Mouse (Mus musculus): ENCODE data around the gene Lyl1. TPM values are rescaled to one million over a fixed set of nuclear protein-coding genes. Genes with fewer than 3 reads are reported as not detected.

Gene Lyl1
- polyA plus RNA-seq, 1 experiment from 2014 or later, result 3.4 TPM

- Histone ChIP-seq H3K36me3 (replicated peaks) (no peaks in the 10 kb centered on the region), H3K4me1 (peaks cover 30% of the 10 kb centered on the region), H3K27me3 (replicated peaks) (peaks cover 5% of the 10 kb centered on the region; the same call in 1 of the 2 replicates), H3K9me3 (no peaks in the 10 kb centered on the region), H3K4me3 (no peak overlapping the region), H3K9ac (no peak overlapping the region), H3K27ac (no peak overlapping the region), H3K4me2 (no peak overlapping the region)
- no peak for ATAC-seq (replicated peaks)
- WGBS, result 91% methylated on average over 5 of the region's 5 CpGs
Observed at GRCm38 (mm10) chr8:84718959-84719690, 17.9 kb downstream of the Lyl1 start.

GRCm38 (mm10) chr8:84722530-84722849 lies 21.2 kb downstream of the Lyl1 start:
- Histone ChIP-seq H3K9ac (no peak overlapping the region), H3K4me3 (no peak overlapping the region), H3K27ac (peak overlapping the region; percentile 75), H3K36me3 (replicated peaks) (no peaks in the 10 kb centered on the region), H3K4me2 (no peak overlapping the region), H3K4me1 (peaks cover 37% of the 10 kb centered on the region), H3K9me3 (no peaks in the 10 kb centered on the region), H3K27me3 (replicated peaks) (no peaks in the 10 kb centered on the region)
- ATAC-seq (replicated peaks), result 0 out of 2 replicates have a peak, but pooled peaks have one; percentile 18
- WGBS, result 67% methylated on average over 6 of the region's 6 CpGs

GRCm38 (mm10) chr8:84722850-84723570 lies 21.8 kb downstream of the Lyl1 start, which contains the start of gene G430095P16Rik:
G430095P16Rik (plus strand) TSS chr8:84723007.
- peak within 1 kb of the TSS; percentile 17; the same call in 1 of the 2 replicates for H3K9ac ChIP-seq
- H3K27ac ChIP-seq, result peak within 1 kb of the TSS; percentile 75
- 25% methylated on average over 10 of the region's 10 CpGs for WGBS
- no peaks in the 10 kb centered on the region for H3K36me3 ChIP-seq (replicated peaks)
- no peaks in the 10 kb centered on the region for H3K27me3 ChIP-seq (replicated peaks)
- H3K4me2 ChIP-seq, result 0 out of 2 replicates have a peak within 1 kb of the TSS, but pooled peaks have one; percentile 9
- peak; percentile 51 for ATAC-seq (replicated peaks)
- H3K4me1 ChIP-seq, result peaks cover 37% of the 10 kb centered on the region
- no peak within 1 kb of the TSS for H3K4me3 ChIP-seq
- no peaks in the 10 kb centered on the region for H3K9me3 ChIP-seq

GRCm38 (mm10) chr8:84723571-84723900 lies 22.3 kb downstream of the Lyl1 start:
- Histone ChIP-seq H3K27me3 (replicated peaks) (no peaks in the 10 kb centered on the region), H3K4me3 (no peak overlapping the region), H3K9me3 (no peaks in the 10 kb centered on the region), H3K4me2 (0 out of 2 replicates have a peak overlapping the region, but pooled peaks have one; percentile 9), H3K9ac (no peak overlapping the region), H3K36me3 (replicated peaks) (no peaks in the 10 kb centered on the region), H3K27ac (peak overlapping the region; percentile 75), H3K4me1 (peaks cover 41% of the 10 kb centered on the region)
- no peak for ATAC-seq (replicated peaks)
- 27% methylated on average over 7 of the region's 7 CpGs for WGBS

- Histone ChIP-seq H3K9ac (no peak overlapping the region), H3K4me1 (peaks cover 41% of the 10 kb centered on the region), H3K4me3 (no peak overlapping the region), H3K9me3 (no peaks in the 10 kb centered on the region), H3K27me3 (replicated peaks) (no peaks in the 10 kb centered on the region), H3K4me2 (no peak overlapping the region), H3K27ac (peak overlapping the region; percentile 75; the same call in 1 of the 2 replicates), H3K36me3 (replicated peaks) (no peaks in the 10 kb centered on the region)
- 59% methylated on average over 9 of the region's 9 CpGs for WGBS
- ATAC-seq (replicated peaks), result no peak
Observed at GRCm38 (mm10) chr8:84724683-84725082, 23.4 kb downstream of the Lyl1 start.

- Histone ChIP-seq H3K27ac (peak overlapping the region; percentile 53), H3K9me3 (no peaks in the 10 kb centered on the region), H3K9ac (no peak overlapping the region), H3K4me3 (no peak overlapping the region), H3K27me3 (replicated peaks) (no peaks in the 10 kb centered on the region), H3K36me3 (replicated peaks) (no peaks in the 10 kb centered on the region), H3K4me2 (no peak overlapping the region), H3K4me1 (peaks cover 44% of the 10 kb centered on the region)
- no peak for ATAC-seq (replicated peaks)
- 60% methylated on average over 10 of the region's 10 CpGs for WGBS
Observed at GRCm38 (mm10) chr8:84725246-84725940, 24.1 kb downstream of the Lyl1 start.

GRCm38 (mm10) chr8:84725941-84726259 lies 24.6 kb downstream of the Lyl1 start:
- H3K9me3 ChIP-seq, result no peaks in the 10 kb centered on the region
- no peak overlapping the region for H3K4me2 ChIP-seq
- H3K4me3 ChIP-seq, result no peak overlapping the region
- H3K9ac ChIP-seq, result no peak overlapping the region
- no peaks in the 10 kb centered on the region for H3K36me3 ChIP-seq (replicated peaks)
- peaks cover 49% of the 10 kb centered on the region for H3K4me1 ChIP-seq
- no peaks in the 10 kb centered on the region for H3K27me3 ChIP-seq (replicated peaks)
- no peak for ATAC-seq (replicated peaks)
- WGBS, result 24% methylated on average over 3 of the region's 3 CpGs
- H3K27ac ChIP-seq, result peak overlapping the region; percentile 53; the same call in 1 of the 2 replicates

- Histone ChIP-seq H3K36me3 (replicated peaks) (no peaks in the 10 kb centered on the region), H3K9me3 (no peaks in the 10 kb centered on the region), H3K4me3 (no peak overlapping the region), H3K9ac (no peak overlapping the region), H3K27me3 (replicated peaks) (no peaks in the 10 kb centered on the region), H3K4me2 (no peak overlapping the region), H3K27ac (peak overlapping the region; percentile 51), H3K4me1 (peaks cover 62% of the 10 kb centered on the region)
- 50% methylated on average over 3 of the region's 3 CpGs for WGBS
- peak; percentile 46; the same call in 1 of the 2 replicates for ATAC-seq (replicated peaks)
Observed at GRCm38 (mm10) chr8:84728474-84728873, 27.2 kb downstream of the Lyl1 start.

- WGBS, result 79% methylated on average over 16 of the region's 16 CpGs
- Histone ChIP-seq H3K4me3 (no peak overlapping the region), H3K36me3 (replicated peaks) (no peaks in the 10 kb centered on the region), H3K9me3 (no peaks in the 10 kb centered on the region), H3K27me3 (replicated peaks) (0 out of 2 replicates have a peak, but pooled peaks cover 2% of the 10 kb centered on the region), H3K27ac (peak overlapping the region; percentile 76), H3K4me2 (no peak overlapping the region), H3K4me1 (peaks cover 48% of the 10 kb centered on the region), H3K9ac (no peak overlapping the region)
- no peak for ATAC-seq (replicated peaks)
Observed at GRCm38 (mm10) chr8:84729921-84730362, 28.7 kb downstream of the Lyl1 start.

GRCm38 (mm10) chr8:84730541-84731370 lies 29.5 kb downstream of the Lyl1 start:
- peaks cover 41% of the 10 kb centered on the region for H3K4me1 ChIP-seq
- peak overlapping the region; percentile 76 for H3K27ac ChIP-seq
- no peak overlapping the region for H3K9ac ChIP-seq
- H3K4me3 ChIP-seq, result no peak overlapping the region
- WGBS, result 24% methylated on average over 9 of the region's 9 CpGs
- ATAC-seq (replicated peaks), result peak; percentile 24
- H3K36me3 ChIP-seq (replicated peaks), result no peaks in the 10 kb centered on the region
- H3K9me3 ChIP-seq, result no peaks in the 10 kb centered on the region
- no peak overlapping the region for H3K4me2 ChIP-seq
- 0 out of 2 replicates have a peak, but pooled peaks cover 2% of the 10 kb centered on the region for H3K27me3 ChIP-seq (replicated peaks)

GRCm38 (mm10) chr8:84731371-84732177 lies 30.3 kb downstream of the Lyl1 start:
- H3K27ac ChIP-seq, result peak overlapping the region; percentile 76
- no peak overlapping the region for H3K9ac ChIP-seq
- ATAC-seq (replicated peaks), result no peak
- H3K27me3 ChIP-seq (replicated peaks), result peaks cover 6% of the 10 kb centered on the region; the same call in 1 of the 2 replicates
- H3K4me1 ChIP-seq, result peaks cover 40% of the 10 kb centered on the region
- 62% methylated on average over 11 of the region's 11 CpGs for WGBS
- H3K4me2 ChIP-seq, result no peak overlapping the region
- no peaks in the 10 kb centered on the region for H3K36me3 ChIP-seq (replicated peaks)
- no peaks in the 10 kb centered on the region for H3K9me3 ChIP-seq
- H3K4me3 ChIP-seq, result no peak overlapping the region
